Mouse (Mus musculus): ENCODE measurements around the gene D430019H16Rik.

Gene D430019H16Rik

GRCm38 (mm10) chr12:105535968-105536760, 82.5 kb downstream of the D430019H16Rik start:
- no peak for DNase-seq (ENCODE audit: low read depth, low spot score)

GRCm38 (mm10) chr12:105537162-105537561, 83.5 kb downstream of the D430019H16Rik start:
- no peak for DNase-seq (ENCODE audit: low read depth, low spot score)

GRCm38 (mm10) chr12:105539649-105540048, 86.0 kb downstream of the D430019H16Rik start:
- DNase-seq (ENCODE audit: low read depth, low spot score) = peak; percentile 29

GRCm38 (mm10) chr12:105541590-105542402, 88.1 kb downstream of the D430019H16Rik start:
- DNase-seq (ENCODE audit: low read depth, low spot score) = no peak

DNA sequence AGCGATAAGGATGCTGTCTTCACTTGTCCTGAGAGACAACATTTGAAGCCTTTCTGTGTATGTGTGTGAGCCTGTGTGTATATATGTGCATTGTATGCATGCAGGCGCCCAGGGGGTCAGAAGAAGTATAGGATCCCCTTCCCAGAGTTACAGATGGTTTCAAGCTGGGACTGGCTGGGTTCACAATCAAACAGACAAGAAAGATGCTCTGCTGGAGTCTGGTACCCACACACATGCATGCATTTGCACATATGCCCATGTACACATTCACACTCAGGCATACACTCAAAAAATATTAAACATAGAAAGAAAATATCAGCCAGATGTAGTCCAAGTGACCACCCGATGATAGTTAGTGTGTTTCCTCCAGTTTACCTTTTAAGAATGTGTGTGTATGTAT, 88.9 kb downstream of the D430019H16Rik start:
- DNase-seq (ENCODE audit: low read depth, low spot score) = no peak

Measured in 3T3-L1 (cell line).